Mouse (Mus musculus) thymus, adult 2 months (tissue): ENCODE results near the gene Ddx4.

Experiments used
- CTCF ChIP-seq: fragments of 200-500 bp; IDR thresholded peaks from 2 replicates; pipeline ENCODE4 v1.5.1; 2012; ENCODE audit warnings: mild to moderate bottlenecking, control low read depth, low read length, moderate library complexity, borderline replicate concordance; ENCODE audit not compliant: control insufficient read depth, poor library complexity, insufficient read depth; ENCODE audit errors: extremely low read depth
- POLR2A ChIP-seq: fragments of 200-500 bp; IDR thresholded peaks from 2 replicates; pipeline ENCODE4 v1.6.1; 2012; ENCODE audit warnings: mild to moderate bottlenecking, low read length, control low read depth, moderate library complexity; ENCODE audit not compliant: control insufficient read depth, poor library complexity, insufficient read depth; ENCODE audit errors: extremely low read depth

DNA sequence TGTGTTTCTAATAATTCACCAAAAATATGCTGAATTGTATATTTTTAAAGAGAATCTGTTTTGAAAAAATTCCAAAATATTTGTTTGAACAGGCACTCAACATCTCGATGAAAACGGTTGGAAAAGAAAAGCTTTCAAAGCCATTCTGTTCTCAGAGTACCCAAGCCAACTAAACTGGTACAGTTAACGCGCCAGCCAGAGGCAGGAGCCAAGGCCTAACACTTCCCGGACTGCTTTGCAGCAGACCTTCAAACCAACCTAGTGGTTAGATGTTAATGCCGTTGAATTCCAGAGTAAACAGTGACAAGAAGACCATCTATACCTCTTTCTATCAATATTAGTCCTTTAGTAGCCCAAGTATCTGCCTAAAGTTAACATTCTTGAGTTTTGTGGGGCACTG lies 31.7 kb upstream of the Ddx4 start:
- TF ChIP-seq CTCF: no peak
- TF ChIP-seq POLR2A: no peak
